Mouse (Mus musculus) erythroblast, adult 5-6 weeks (primary cell): ENCODE results near the gene Cep112. TPM values are rescaled to one million over a fixed set of nuclear protein-coding genes. Genes with fewer than 3 reads are reported as not detected.
"Not testable (repeated sequence)": the region's sequence is repeated elsewhere in the genome, so short reads cannot be mapped to it uniquely, and the experiment has no call there.

ENCODE experiments used
- ATAC-seq: replicated peaks from 2 replicates; pipeline ENCODE4 v1.8.0; 2016; ENCODE audit warnings: moderate number of reproducible peaks, mild to moderate bottlenecking, moderate TSS enrichment, inconsistent platforms; ENCODE audit not compliant: poor library complexity, low FRiP score, severe bottlenecking
- total RNA-seq, 2 experiments: library from RNA; stranded (forward) in 1 of 2; stranded (reverse) in 1 of 2; fragments of 150-400 nt in 1 of 2; fragments of 200-764, 138-1000 nt in 1 of 2; gene quantifications; 2 replicates each; pipeline versions ENCODE4 v1.2.3 to v1.2.4; 2015 to 2017; ENCODE audit warnings: low replicate concordance in 2 of 2

The Cep112 gene
- total RNA-seq, 2 experiments from 2014 or later = not detected

- ATAC-seq = no peak
Observed at GRCm38 (mm10) chr11:108857678-108858338, 432.8 kb downstream of the Cep112 start.

- ATAC-seq = no peak
Observed at GRCm38 (mm10) chr11:108858339-108858804, 433.4 kb downstream of the Cep112 start.

GRCm38 (mm10) chr11:108858846-108859245 is 433.9 kb downstream of the Cep112 start:
- ATAC-seq = no peak

- ATAC-seq = no peak
Observed at GRCm38 (mm10) chr11:108862360-108862759, 437.4 kb downstream of the Cep112 start.

- ATAC-seq = no peak
Observed at GRCm38 (mm10) chr11:108865746-108866145, 440.8 kb downstream of the Cep112 start.

- no peak for ATAC-seq
Observed at GRCm38 (mm10) chr11:108867538-108867937, 442.5 kb downstream of the Cep112 start.

GRCm38 (mm10) chr11:108871284-108871683 is 446.3 kb downstream of the Cep112 start:
- ATAC-seq = not testable (repeated sequence)

GRCm38 (mm10) chr11:108871748-108872147 is 446.8 kb downstream of the Cep112 start:
- no peak for ATAC-seq

GRCm38 (mm10) chr11:108876633-108877205 is 451.7 kb downstream of the Cep112 start:
- no peak for ATAC-seq

GRCm38 (mm10) chr11:108877520-108877919 is 452.5 kb downstream of the Cep112 start:
- ATAC-seq = no peak

GRCm38 (mm10) chr11:108880546-108880945 is 455.6 kb downstream of the Cep112 start:
- ATAC-seq = no peak

GRCm38 (mm10) chr11:108881662-108882061 is 456.7 kb downstream of the Cep112 start:
- ATAC-seq = no peak

- no peak for ATAC-seq
Observed at GRCm38 (mm10) chr11:108885276-108885896, 460.4 kb downstream of the Cep112 start.

- ATAC-seq = no peak
Observed at GRCm38 (mm10) chr11:108886060-108886459, 461.1 kb downstream of the Cep112 start.

- no peak for ATAC-seq
Observed at GRCm38 (mm10) chr11:108889121-108889520, 464.1 kb downstream of the Cep112 start.

- no peak for ATAC-seq
Observed at GRCm38 (mm10) chr11:108890544-108890943, 465.6 kb downstream of the Cep112 start.

GRCm38 (mm10) chr11:108891111-108891870 is 466.3 kb downstream of the Cep112 start:
- no peak for ATAC-seq

GRCm38 (mm10) chr11:108891871-108892380 is 466.9 kb downstream of the Cep112 start:
- ATAC-seq = no peak

- ATAC-seq = no peak
Observed at GRCm38 (mm10) chr11:108892406-108892805, 467.4 kb downstream of the Cep112 start.

GRCm38 (mm10) chr11:108893232-108893790 is 468.3 kb downstream of the Cep112 start:
- ATAC-seq = no peak
